Mouse (Mus musculus) kidney, adult 2 months (tissue): ENCODE measurements around the gene BC004004.

Experiments
- CTCF ChIP-seq: fragments of 200-500 bp; conservative IDR thresholded peaks from 2 replicates; pipeline ENCODE4 v1.5.1; 2011; ENCODE audit warnings: low read depth, mild to moderate bottlenecking, control low read depth, low read length, moderate library complexity, mixed read lengths; ENCODE audit not compliant: insufficient read depth, insufficient read length
- POLR2A ChIP-seq: fragments of 200-500 bp; IDR thresholded peaks from one replicate; pipeline ENCODE4 v1.6.1; 2011; ENCODE audit warnings: low read depth, low read length, control low read depth

DNA sequence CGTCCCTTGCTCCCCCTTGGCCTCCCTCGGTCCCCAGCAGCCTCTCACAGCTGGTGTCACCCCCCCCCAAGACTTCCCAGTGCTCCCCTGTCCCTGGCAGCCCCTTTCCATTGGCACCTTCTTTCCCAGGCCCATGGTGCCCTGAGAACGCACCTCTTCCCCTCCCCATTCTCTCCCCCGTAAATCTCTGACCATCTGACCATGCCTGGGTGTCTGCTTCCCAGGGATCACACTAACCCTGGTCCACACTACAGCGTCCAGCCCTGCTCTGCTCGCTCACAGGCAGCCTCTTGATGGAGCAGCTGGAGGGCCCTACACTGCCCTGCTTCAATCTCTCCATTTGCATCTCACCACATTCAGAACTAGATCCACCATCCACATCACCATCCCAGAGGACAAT lies 12.1 kb upstream of the BC004004 start:
- TF ChIP-seq POLR2A = no peak
- TF ChIP-seq CTCF = no peak
